Mouse (Mus musculus) heart, embryonic 12.5 days (tissue): Measurements from ENCODE around the gene Suclg2. TPM values are rescaled to one million over a fixed set of nuclear protein-coding genes. Genes with fewer than 3 reads are reported as not detected.

Experiments
- ATAC-seq: fragments of 200-750 bp; cut with Nextera tagmentation; 2 replicates; pipeline ENCODE4 v1.8.0; 2017; ENCODE audit warnings: moderate TSS enrichment, moderate library complexity; ENCODE audit not compliant: insufficient number of reproducible peaks, low FRiP score
- H3K27ac ChIP-seq: fragments of 300-500 bp; sonication (generic); 2 replicates; pipeline ENCODE4 v1.5.1; 2016; ENCODE audit warnings: mild to moderate bottlenecking, moderate library complexity; ENCODE audit not compliant: poor library complexity, severe bottlenecking
- H3K27me3 ChIP-seq: fragments of 300-500 bp; sonication (generic); replicated peaks from 2 replicates; pipeline ENCODE4 v1.6.1; 2016; ENCODE audit warnings: mild to moderate bottlenecking, moderate library complexity
- H3K36me3 ChIP-seq: fragments of 300-500 bp; sonication (generic); 2 replicates; pipeline ENCODE4 v1.6.1; 2016; ENCODE audit warnings: mild to moderate bottlenecking, moderate library complexity
- H3K4me1 ChIP-seq: fragments of 300-500 bp; sonication (generic); replicated peaks from 2 replicates; pipeline ENCODE4 v1.6.1; 2016; ENCODE audit warnings: mild to moderate bottlenecking
- H3K4me2 ChIP-seq: fragments of 300-500 bp; sonication (generic); 2 replicates; pipeline ENCODE4 v1.6.1; 2016; ENCODE audit warnings: mild to moderate bottlenecking, moderate library complexity
- H3K4me3 ChIP-seq: fragments of 300-500 bp; sonication (generic); 2 replicates; pipeline ENCODE4 v1.5.1; 2016; ENCODE audit warnings: mild to moderate bottlenecking
- H3K9ac ChIP-seq: fragments of 300-500 bp; sonication (generic); 2 replicates; pipeline ENCODE4 v1.6.1; 2016; ENCODE audit warnings: mild to moderate bottlenecking, moderate library complexity
- H3K9me3 ChIP-seq: fragments of 300-500 bp; sonication (generic); replicated peaks from 2 replicates; pipeline ENCODE4 v1.6.1; 2016; ENCODE audit warnings: mild to moderate bottlenecking, moderate library complexity
- WGBS: fragments of 180-500 bp; shearing (Covaris S2); methylation state at CpG from one replicate; pipeline ENCODE4 v1.1.7; 2016; 5-methylcytosine and 5-hydroxymethylcytosine counted together
- polyA plus RNA-seq: library from polyadenylated mRNA; unstranded; fragments of >200 nt; fragmentation: Nextera tagmentation; extraction: Ambion mirVana; gene quantifications from 2 replicates; pipeline ENCODE4 v1.2.1, GENCODE M21; 2016

Suclg2 gene
- polyA plus RNA-seq, 1 experiment from 2014 or later: 98.7 TPM

GRCm38 (mm10) chr6:95459372-95459771, 259.2 kb downstream of the Suclg2 start:
- ATAC-seq: no peak
- no peak overlapping the region for H3K4me2 ChIP-seq
- no peaks in the 10 kb centered on the region for H3K36me3 ChIP-seq
- H3K4me1 ChIP-seq: no peaks in the 10 kb centered on the region
- no peak overlapping the region for H3K4me3 ChIP-seq
- H3K9ac ChIP-seq: no peak overlapping the region
- no peak overlapping the region for H3K27ac ChIP-seq
- H3K27me3 ChIP-seq: no peaks in the 10 kb centered on the region
- no peaks in the 10 kb centered on the region for H3K9me3 ChIP-seq
- WGBS: 72% methylated on average over 3 of the region's 3 CpGs

- 77% methylated on average over 2 of the region's 2 CpGs for WGBS
- Histone ChIP-seq H3K27me3 (no peaks in the 10 kb centered on the region), H3K4me1 (no peaks in the 10 kb centered on the region), H3K9me3 (no peaks in the 10 kb centered on the region), H3K36me3 (no peaks in the 10 kb centered on the region), H3K27ac (no peak overlapping the region), H3K4me2 (no peak overlapping the region), H3K4me3 (no peak overlapping the region), H3K9ac (no peak overlapping the region)
- ATAC-seq: no peak
These were observed 272.4 kb downstream of the Suclg2 start for GRCm38 (mm10) chr6:95446151-95446550.

- ATAC-seq: no peak
- 73% methylated on average over 4 of the region's 4 CpGs for WGBS
- Histone ChIP-seq H3K9me3 (peaks cover 3% of the 10 kb centered on the region; the same call in 1 of the 2 replicates), H3K9ac (no peak overlapping the region), H3K4me1 (no peaks in the 10 kb centered on the region), H3K36me3 (no peaks in the 10 kb centered on the region), H3K27ac (no peak overlapping the region), H3K27me3 (no peaks in the 10 kb centered on the region), H3K4me2 (no peak overlapping the region), H3K4me3 (no peak overlapping the region)
These were observed 273.6 kb downstream of the Suclg2 start for GRCm38 (mm10) chr6:95445036-95445435.
